Mouse (Mus musculus) liver, adult 2 months (tissue): ENCODE results near the gene Ercc6.

Source experiments
- CTCF ChIP-seq: fragments of 200-500 bp; IDR thresholded peaks from 2 replicates; pipeline ENCODE4 v1.5.1; 2011; ENCODE audit warnings: low read depth, low read length, control low read depth
- POLR2A ChIP-seq: fragments of 200-500 bp; IDR thresholded peaks from 2 replicates; pipeline ENCODE4 v1.6.1; 2011; ENCODE audit warnings: low read length, control low read depth; ENCODE audit not compliant: insufficient read depth; ENCODE audit errors: extremely low read depth

GRCm38 (mm10) chr14:32605508-32605907 lies 92.2 kb downstream of the Ercc6 start:
- TF ChIP-seq CTCF (no peak), POLR2A (no peak)
